Mouse (Mus musculus): Measurements from ENCODE around the gene Dmap1.
A peak's percentile ranks its signal among the peaks of the same experiment; 100 is the strongest.

Gene Dmap1

DNA sequence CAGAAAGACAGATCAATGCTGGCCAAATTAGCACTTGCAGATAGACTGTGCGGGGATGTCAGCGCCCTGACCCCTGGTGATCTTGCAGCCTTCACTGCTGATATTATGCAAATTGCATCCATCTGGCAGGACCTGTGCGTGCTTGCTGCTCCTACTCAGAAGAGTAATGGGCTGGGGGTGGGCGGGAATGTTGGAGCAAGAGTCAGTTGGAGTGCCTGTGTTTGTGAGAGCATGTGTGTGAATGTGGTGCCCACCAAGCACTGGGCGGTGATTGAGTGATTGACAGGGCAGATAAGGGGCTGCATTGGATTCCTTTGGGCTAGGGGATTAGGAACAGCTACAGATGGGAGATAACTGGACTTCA lies 26.6 kb downstream of the Dmap1 start:
- no peak for DNase-seq (ENCODE audit: low spot score)

DNA sequence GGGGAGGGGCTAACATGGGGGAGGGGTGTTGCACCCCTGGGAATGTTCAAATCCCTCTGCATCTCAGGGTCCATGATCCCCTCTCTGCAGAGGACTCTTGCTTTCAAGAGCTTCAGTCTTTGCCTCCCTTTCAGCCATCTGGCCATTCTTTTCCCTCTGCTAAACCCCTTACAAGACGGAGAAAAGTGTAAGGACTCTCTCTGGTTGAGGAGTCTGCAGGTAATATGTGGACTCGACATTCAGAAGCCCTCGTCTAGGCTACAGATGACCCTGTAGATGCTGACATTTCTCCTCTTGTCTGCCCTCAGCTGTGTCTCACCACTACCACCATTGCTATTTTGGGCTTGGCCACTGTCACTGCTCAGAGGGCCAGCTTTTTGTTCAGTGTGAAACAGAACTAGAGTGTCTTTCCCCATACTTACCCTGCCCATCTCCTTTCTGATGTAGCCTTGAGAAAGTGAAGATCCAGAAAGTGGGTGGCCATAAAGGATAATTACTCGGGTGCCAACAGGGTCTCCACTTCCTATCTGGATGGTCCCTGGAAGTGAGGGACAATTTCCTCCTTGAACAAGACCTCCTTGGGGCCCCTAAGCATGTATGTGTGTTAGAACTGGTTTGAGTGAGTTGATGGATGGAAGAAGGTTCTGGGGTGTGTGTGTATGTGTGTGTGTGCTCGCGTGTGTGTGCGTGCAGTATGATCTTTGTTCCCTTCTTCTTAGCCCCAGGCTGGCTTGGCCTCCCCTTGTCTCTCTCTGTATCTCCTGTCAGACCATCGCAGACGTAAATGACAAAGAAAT lies 27.2 kb downstream of the Dmap1 start:
- no peak for DNase-seq (ENCODE audit: low spot score)

DNA sequence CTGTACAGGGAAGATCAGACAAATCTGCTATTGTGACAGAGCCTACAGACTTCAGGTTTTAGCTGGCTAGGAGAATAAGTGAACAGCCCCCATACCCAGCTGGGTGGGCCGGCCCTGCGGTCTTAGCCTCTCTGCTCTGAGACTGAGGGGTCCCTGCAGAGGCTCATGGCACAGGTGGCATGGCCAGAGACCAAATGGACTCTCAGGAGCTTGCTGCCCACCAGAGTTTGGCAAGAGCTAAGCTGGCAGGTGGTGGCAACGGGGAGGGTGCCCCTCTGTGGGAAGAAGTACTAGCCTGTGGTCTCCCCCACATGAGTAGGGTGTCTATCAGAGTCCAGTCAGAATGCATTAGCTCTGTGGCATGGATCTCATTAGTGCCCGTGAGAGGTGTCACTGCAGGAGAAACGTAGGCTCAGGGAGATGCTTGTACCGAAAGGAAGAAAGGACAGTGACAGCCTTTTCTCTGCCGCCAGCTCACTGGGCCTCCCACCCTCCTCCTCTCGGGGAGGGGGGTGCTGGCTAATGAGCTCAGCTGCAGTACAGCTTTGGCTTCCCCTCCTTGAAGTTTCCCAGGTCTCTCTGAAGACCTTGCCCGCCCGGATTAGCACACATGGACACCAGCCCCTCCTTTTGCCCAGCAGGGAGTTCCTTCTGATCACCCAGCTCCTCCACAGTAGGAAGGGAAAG lies 27.9 kb downstream of the Dmap1 start:
- DNase-seq (ENCODE audit: low spot score): no peak

DNA sequence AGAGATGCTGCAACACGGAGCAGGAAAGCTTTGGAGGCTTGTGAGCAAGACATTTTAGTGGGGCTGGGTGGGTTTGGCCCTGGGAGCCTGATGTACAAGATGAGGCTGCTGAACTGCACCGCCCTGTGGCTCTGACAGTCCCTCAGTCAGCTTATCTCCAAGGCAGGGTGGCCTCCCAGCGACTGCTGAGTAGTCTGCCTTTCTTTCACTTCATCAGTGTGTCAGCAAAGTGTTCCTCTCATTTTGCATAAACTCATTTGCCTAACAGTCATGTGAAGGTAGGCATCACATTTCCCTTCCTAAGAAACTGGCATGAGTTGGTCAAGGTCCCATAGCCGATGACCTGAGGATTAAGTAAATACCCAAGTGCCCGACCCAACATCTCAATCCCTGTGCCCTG lies 29.3 kb downstream of the Dmap1 start:
- DNase-seq (ENCODE audit: low spot score): peak; percentile 31

DNA sequence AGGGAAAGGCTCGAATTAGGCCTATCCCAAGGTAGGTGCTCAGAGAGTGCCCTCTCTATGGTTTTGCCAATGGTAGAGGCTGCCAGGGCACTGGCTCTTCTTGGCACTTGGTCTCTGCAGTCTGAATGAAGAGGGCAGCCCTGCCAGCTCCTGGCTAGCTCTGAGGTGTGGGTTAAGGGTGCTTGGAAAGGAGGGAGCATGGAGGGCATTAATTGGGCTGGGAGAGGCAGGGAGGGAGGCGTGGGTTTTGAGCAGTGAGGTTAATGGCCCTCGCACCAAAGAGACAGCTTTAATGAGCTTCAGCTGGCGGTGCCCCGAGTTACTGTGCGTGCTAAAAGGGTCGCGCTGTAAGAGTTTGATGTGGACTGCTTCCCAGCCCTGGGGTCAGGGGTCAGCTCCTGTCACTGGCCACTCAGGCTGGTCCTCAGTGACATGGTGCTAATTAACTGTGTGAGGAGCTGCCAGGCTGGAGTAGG lies 30.4 kb downstream of the Dmap1 start:
- no peak for DNase-seq (ENCODE audit: low spot score)

DNA sequence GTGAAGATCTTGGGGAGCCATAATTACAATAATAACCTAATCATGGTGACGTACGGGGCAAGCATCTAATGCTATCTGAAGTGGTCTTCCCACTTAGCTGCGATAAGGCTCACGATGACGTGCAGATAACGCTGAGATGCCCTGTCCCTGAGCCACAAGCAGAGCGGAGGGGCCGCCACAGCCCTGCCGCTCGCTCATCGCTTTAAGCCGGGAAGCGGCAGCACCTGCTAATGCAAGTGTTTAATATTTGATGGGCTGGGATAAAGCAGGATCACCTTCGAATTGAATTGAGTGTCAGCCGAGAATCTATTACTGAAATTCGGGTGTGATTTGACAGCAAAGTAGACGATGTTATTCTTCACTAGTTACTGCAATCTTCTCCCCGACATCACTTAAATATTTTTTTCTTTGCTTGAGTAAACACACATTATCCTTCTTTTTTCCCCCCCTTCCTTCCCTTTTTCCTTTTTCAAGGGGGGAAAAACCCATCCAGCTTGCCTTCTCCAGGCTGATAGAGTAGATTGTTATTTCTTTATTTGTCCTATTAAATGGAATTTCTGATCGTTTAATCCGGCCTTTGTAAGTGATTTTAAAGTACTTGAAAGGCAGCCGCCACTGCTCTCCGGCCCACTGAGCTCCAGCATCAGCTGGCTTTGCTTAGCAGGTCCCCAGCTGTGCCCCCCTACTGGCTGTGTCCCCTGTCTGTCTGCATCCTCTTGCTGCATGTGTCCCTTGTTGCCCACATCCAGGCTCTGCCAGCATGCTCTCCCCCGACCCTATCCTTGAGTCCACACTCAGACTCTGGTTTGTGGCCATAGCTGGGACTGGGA lies 34.9 kb downstream of the Dmap1 start:
- DNase-seq (ENCODE audit: low spot score): no peak

DNA sequence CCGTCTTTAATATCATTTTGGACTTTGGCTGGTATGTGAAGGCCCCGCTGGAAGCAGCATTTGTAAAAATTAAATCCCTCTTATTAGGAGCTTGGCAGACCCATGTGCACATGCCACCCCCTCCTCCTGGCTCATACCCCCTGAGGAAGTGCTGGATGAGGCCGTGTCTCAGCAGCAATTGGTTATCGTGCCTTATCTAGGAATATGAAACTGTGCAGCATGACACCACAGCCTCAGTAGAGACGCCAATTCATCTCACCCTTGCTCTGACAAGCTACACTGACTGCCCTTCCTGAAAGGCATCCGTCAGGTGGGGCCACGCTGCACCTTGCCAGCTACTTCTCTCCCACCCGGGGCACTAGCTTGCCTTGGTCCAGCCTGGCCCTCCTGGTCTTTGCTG lies 35.6 kb downstream of the Dmap1 start:
- DNase-seq (ENCODE audit: low spot score): no peak

DNA sequence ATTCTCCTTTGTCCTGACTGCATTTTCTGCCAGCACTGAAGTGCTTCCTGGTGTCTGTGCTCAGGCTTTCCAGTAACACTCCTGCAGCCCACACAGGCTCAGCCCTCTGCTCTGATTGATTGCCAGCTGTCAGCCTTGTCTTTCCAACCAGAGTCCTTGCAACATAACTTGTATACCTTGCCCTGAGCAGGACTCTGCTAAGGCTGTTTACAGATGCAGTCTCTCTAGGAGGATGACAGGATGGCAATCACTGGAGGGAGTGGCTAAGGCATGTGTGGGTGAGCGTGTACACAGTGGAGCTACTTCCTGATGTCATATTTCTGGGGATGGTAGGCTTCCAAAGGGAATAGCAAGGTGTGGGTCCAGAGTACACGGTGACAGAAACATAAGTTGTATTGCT lies 36.2 kb downstream of the Dmap1 start:
- no peak for DNase-seq (ENCODE audit: low spot score)

DNA sequence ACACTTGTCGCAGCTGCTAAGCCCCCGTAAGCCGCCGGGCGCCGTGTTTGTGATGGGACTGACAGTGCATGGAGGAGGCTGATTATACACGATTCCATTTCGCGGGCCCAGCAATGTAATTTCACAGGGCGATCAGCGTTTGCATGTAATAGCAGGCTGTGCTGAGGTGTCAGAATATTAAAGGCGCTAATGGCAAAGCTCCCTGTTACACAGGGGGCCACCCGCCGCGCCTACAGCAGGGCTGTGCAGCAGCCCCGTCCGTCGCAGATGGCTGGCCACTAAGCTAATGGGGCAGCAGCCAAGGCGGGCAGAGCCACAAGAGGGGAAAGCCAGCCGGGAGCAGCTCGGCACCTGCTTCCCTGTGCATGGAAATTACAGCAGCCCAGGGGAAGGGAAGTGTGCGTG lies 37.0 kb downstream of the Dmap1 start:
- DNase-seq (ENCODE audit: low spot score): no peak

DNA sequence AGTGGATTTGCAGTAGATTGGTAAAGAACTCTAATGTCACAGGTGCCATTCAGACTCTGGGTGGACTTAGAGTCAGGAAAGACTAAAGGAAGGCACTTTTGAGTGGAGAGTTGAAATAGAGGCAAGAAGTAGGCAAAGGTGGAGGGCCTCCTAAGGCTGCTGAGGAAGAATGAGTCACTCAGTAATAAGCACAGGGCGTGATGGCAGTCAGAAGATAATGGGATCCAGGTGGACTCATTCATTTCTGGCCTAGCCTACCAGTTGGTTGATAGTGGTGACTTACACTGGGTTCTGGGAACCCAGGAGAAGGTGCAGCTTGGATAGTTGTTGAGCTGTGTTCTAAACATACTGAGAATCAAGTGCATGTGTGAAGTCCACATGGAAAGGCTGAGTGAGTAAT lies 40.3 kb downstream of the Dmap1 start:
- DNase-seq (ENCODE audit: low spot score): no peak

DNA sequence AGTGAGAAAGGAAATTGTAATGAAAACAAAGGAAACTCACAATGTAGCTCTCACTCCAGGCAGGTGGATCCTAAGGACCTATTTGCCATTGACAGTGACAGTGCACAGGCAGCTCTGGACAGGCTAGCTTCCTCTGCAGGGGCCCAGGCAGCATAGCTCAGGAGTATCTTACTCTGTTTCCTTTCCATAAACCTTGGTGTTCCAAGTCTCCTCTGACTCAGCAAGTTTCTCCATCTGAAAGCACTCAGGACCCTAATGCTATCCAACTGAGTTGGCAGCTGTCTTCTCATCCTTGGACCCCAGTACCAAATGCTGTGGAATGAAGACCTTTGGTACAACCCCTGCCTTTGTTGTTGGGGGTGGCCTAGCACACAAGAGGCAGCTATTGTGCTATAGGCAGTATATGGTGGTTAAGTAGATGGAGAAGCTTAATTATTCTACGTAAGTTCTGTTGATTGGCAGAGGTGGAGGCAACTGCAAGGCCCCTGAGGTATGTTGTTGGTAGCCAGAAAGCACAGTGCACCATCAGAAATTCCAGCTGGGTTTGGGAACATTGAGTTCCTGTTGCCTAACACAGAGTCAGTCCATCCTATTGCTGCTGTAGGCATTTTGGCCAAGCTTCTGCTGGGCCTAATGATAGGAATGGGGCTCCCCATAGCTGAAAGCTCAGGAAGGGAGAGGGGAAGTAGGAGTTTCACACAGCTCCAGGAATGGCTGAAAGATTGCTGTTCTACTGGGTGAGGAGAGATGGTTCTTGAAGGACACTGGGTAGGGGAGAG lies 41.0 kb downstream of the Dmap1 start:
- no peak for DNase-seq (ENCODE audit: low spot score)

DNA sequence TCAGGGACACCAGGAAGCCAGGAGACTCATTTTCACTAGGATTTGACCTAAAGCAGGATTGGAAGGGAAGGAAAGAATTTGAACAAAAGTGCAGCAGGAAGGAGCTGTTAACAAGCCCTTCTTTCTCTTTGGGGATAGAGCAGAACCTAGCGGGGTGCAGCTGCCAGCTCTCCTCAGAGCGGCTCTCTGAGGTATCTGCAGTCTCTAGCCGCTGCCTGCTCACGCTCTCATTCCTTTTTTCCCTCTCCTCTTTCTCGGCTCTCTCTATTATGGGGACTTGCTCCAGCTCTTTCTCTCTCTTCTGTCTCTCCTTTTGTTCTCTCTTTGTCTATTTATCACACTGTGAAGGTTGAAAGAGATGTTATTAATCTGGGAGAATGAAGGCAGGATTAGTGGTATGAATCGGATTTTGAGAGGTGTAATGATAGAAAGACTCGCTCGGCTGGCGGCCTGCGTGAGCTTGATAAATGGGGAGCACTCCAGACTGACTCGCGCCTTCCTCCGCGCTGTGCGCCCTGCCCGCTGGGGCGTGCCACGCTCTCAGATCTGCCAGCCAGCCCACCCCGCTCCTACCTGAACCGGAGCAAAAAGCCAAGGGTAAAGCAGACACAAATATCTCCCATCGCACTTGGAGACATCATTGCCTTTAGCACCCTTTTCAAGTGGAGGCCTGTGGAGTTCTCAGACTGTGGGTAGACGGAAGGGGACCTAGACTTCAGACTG lies 45.0 kb downstream of the Dmap1 start:
- DNase-seq (ENCODE audit: low spot score): no peak

DNA sequence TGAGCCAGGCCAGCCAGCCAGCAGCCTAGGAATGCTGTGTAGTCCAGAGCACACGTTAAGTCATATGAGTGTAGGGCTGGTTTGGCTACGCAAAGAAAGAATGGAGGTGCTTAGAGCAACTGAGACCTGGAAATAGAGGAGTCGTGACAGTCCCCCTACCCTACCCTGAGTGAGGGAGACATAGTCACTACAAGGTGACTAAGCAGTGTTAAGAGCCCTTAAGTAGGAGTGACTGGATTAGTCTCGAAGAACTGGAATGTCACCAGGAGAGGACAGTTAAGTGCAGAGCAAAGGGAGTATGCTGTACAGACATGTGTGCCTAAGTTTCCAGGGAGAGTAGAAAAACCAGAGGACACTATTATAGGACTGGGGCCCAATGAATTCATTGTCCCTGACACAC lies 45.9 kb downstream of the Dmap1 start:
- no peak for DNase-seq (ENCODE audit: low spot score)

DNA sequence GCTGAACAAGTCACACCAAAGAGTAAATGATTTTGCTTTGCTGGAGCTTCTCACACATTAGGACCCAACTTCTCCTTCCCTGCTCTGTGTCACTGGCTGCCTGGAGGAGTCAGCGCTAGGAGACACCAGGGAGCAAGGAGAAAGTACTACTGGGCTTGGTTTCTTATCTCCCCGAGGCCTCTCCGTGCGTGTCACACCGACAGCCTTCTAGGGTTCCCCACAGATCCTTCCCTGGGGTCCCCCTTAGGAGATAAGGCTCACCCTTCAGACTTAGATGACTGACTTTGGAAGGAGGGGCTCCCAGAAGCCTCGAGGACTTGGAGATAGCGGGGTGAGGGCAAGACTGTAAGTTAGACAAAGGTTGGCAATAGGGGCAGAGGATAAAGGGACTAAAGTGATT lies 47.4 kb downstream of the Dmap1 start:
- DNase-seq (ENCODE audit: low spot score): no peak

DNA sequence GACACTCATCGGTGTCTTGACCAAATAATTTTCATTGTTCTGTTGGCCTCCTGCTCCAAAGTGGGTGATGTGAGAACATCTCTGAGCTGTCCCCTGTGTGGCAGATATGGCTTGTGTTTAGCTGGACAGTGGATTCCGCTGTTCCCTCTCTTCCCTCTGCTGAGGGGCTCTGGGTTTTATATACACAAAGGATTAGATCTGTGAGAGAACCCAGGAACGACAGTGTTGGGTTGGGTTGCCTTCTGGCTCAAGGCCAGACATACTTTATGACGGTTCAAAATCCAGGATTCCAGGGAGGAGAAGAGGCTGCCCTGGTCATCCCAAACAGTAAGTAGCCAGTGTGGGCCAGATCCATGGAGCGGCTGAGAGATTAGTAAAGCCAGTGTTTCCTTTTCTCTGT lies 48.5 kb downstream of the Dmap1 start:
- DNase-seq (ENCODE audit: low spot score): no peak

DNA sequence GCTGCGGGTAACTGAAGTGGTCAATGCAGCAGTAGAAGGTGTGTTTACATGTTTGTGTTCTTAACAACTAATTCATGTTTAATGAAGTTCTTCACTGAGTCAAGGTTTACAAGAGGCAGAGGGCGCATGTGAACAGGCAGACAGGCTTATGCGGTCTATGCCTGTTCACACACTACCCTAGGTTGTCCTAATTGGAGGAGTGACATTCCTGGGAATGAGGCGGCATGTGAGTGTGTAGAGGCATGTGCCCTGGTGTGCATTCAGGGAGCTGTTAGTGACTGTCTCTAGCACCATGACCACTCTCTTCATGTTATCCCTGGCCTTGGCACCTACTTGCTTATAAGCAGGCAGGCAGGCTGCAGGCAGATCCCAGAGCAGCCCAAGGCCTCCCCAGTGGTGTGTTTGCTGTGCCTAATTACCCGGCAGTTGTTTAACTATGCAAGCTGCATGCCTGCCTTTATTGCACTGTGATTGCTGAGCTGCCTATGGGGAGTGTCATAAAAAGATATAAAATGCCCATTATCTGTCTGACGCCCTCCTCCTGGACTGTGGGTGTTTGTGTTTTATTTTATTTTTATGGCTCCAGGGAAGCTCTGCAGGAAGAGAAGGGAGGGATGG lies 51.9 kb downstream of the Dmap1 start:
- no peak for DNase-seq (ENCODE audit: low spot score)

DNA sequence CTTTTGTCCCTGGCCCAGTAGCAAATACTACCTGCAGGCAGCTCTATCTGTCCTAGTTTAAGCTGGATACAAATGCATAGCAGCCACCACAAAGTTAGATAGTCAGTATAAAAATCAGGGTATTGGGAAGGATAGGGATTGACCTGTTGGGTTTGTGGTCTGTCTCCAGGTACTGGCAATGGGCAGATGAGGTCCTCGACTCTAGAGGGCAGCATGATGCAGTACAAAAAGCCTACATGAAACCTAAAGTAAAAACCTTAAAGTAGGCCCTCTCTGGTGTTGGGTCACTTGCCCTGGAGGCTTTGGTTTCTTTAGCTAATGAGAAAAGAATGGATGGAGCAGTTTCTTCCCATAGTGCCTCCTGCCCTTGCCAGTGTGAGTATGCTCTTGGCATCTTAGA lies 53.6 kb downstream of the Dmap1 start:
- DNase-seq (ENCODE audit: low spot score): no peak
